Mouse (Mus musculus) central nervous system, embryonic 18 days (tissue): ENCODE measurements around the gene Eif4b. TPM values are rescaled to one million over a fixed set of nuclear protein-coding genes. Genes with fewer than 3 reads are reported as not detected.

Experiments used
- polyA plus RNA-seq: library from polyadenylated mRNA; depleted of rRNA; stranded (reverse); fragments of >200 nt; gene quantifications from 2 replicates; pipeline ENCODE4 v1.2.3, GENCODE M21; 2012; rRNA removed

Eif4b gene
- polyA plus RNA-seq, result 142 and 151 TPM in 2 replicates

GRCm38 (mm10) chr15:102073559-102074069 lies at the start of gene Eif4b:
Gene Eif4b, plus strand, starts transcription at chr15:102073773.

GRCm38 (mm10) chr15:102028040-102028439 lies 45.5 kb upstream of the Eif4b start, which contains the start of gene Krt18:
Gene Krt18, plus strand, starts transcription at chr15:102028180.

GRCm38 (mm10) chr15:102100161-102100981 lies 26.8 kb downstream of the Eif4b start, which contains the start of gene Tns2:
Gene Tns2, plus strand, starts transcription at chr15:102100413.

GRCm38 (mm10) chr15:102136129-102136758 lies 62.7 kb downstream of the Eif4b start, which contains the start of gene Spryd3:
Gene Spryd3, minus strand, starts transcription at chr15:102136234.

GRCm38 (mm10) chr15:102144274-102144711 lies 70.7 kb downstream of the Eif4b start, which contains the start of gene Igfbp6:
Gene Igfbp6, plus strand, starts transcription at chr15:102144362.

Other genes starting within 250 kb of the Eif4b start
- gene Krt1, start 223.0 kb upstream of the Eif4b start, polyA plus RNA-seq, result 23.8 and 28.4 TPM in 2 replicates
- gene Krt77, start 204.1 kb upstream of the Eif4b start, polyA plus RNA-seq, result 2.3 and 2.6 TPM in 2 replicates
- 0.05 and 0.06 TPM in 2 replicates for gene Krt76, start 180.9 kb upstream of the Eif4b start, polyA plus RNA-seq
- gene Krt4, start 149.0 kb upstream of the Eif4b start, polyA plus RNA-seq, result not detected in 2 replicates
- 0.21 and 0.37 TPM in 2 replicates for gene Krt79, start 133.4 kb upstream of the Eif4b start, polyA plus RNA-seq
- 0.01 and 0.48 TPM in 2 replicates for gene Krt78, start 119.5 kb upstream of the Eif4b start, polyA plus RNA-seq
- gene Krt8, start 69.3 kb upstream of the Eif4b start, polyA plus RNA-seq, result 1.5 and 55.6 TPM in 2 replicates
- 1.5 and 29.3 TPM in 2 replicates for gene Krt18, start 45.6 kb upstream of the Eif4b start, polyA plus RNA-seq
- 10.8 and 13.8 TPM in 2 replicates for gene Tns2, start 26.6 kb downstream of the Eif4b start, polyA plus RNA-seq
- gene Spryd3, start 62.5 kb downstream of the Eif4b start, polyA plus RNA-seq, result 109 and 115 TPM in 2 replicates
- gene Igfbp6, start 70.6 kb downstream of the Eif4b start, polyA plus RNA-seq, result 3.3 and 3.5 TPM in 2 replicates
- 0.13 and 0.15 TPM in 2 replicates for gene Soat2, start 76.8 kb downstream of the Eif4b start, polyA plus RNA-seq
- gene Zfp740, start 129.5 kb downstream of the Eif4b start, polyA plus RNA-seq, result 75.6 and 75.9 TPM in 2 replicates
- gene Csad, start 131.0 kb downstream of the Eif4b start, polyA plus RNA-seq, result 34.7 and 35.6 TPM in 2 replicates
- gene Itgb7, start 158.2 kb downstream of the Eif4b start, polyA plus RNA-seq, result 0.30 and 0.37 TPM in 2 replicates
- gene Rarg, start 183.7 kb downstream of the Eif4b start, polyA plus RNA-seq, result 9.8 and 11.0 TPM in 2 replicates
- 0.08 and 0.23 TPM in 2 replicates for gene Gm9918, start 196.8 kb downstream of the Eif4b start, polyA plus RNA-seq
- 41.0 and 41.5 TPM in 2 replicates for gene Mfsd5, start 205.7 kb downstream of the Eif4b start, polyA plus RNA-seq
- 6.2 and 6.7 TPM in 2 replicates for gene Espl1, start 222.5 kb downstream of the Eif4b start, polyA plus RNA-seq